In genomic region chr6:148522893-148523292, GRCm38 (mm10) we compare ENCODE assay signal across 20 mouse cellular contexts.
DNase-seq lines count a peak whose midpoint lies in the region; ATAC-seq lines count a peak whose summit lies in the region.
"Had no signal": no experiment of that assay in that cellular context is flagged by ENCODE, and none has a peak within 500 bp of the region (broad histone marks: within the 10 kb centered on the region; RNA-seq: fewer than 3 reads in every experiment).

No protein-coding gene starts in this region.

- intact Hi-C loops in left cerebral cortex, postnatal 14 days (cut with DNase I) = no loop called here

- no peak for DNase-seq in frontal cortex, postnatal 14 days (ENCODE audit: low spot score in 2 of 2)
- DNase-seq in left cerebral cortex, postnatal 14 days (ENCODE audit: low spot score in 2 of 2) = peak; percentile 21 to 53
- DNase-seq in left cerebral cortex, adult 8-10 months (ENCODE audit: low spot score in 2 of 2) = no peak
- DNase-seq in natural killer cell, adult 2 months (ENCODE audit: low spot score in 2 of 2) = no peak
- DNase-seq in MN1 (ENCODE audit: low spot score) = no peak
- DNase-seq: adrenal gland, adult 8-10 months; cerebellum, adult 11 months; cerebellum, adult 9-10 months; embryo, embryonic 11 days; gastrocnemius, postnatal 10 days; heart, postnatal 10 days; kidney, adult 9 months; kidney, postnatal 14 days; lung, postnatal 4 days; midbrain, embryonic 14.5 days had no signal

- ATAC-seq in frontal cortex, adult (ENCODE audit: low TSS enrichment) = peak; percentile 95
- peak; percentile 54 for ATAC-seq in erythroid progenitor cell, adult 5-6 weeks (replicated peaks; ENCODE audit: low FRiP score, poor library complexity, severe bottlenecking)
- peak; percentile 55 for ATAC-seq in megakaryocyte progenitor cell, adult 5-6 weeks (replicated peaks; ENCODE audit: poor library complexity)
- ATAC-seq: forebrain, embryonic 16.5 days; intestine, postnatal 0 days had no signal

Comparison
In these comparisons a context has a peak if more than half of its experiments do, and no peak if none do; other contexts are left out.
1. DNase-seq: peak in left cerebral cortex, postnatal 14 days (2 of 2); none in frontal cortex, postnatal 14 days (0 of 2), left cerebral cortex, adult 8-10 months (0 of 2), natural killer cell, adult 2 months (0 of 2) and MN1 (single experiment).
2. Peak in every context shown above with its lines, with median percentiles within 50 percentile points of each other: ATAC-seq.